Mouse (Mus musculus) ovary, postnatal 14 days (tissue): ENCODE measurements at regions not wholly inside any gene's neighbourhood (a gene's known extent, or its start where the extent isn't known, plus 50 kb on each side); places are given as distances from the start of the nearest gene placed in this dataset.
"Not testable (repeated sequence)": the region's sequence is repeated elsewhere in the genome, so short reads cannot be mapped to it uniquely, and the experiment has no call there.

Source experiments
- DNase-seq: peaks from one replicate; pipeline ENCODE4 v3.0.0; 2022; ENCODE audit warnings: low spot score

DNA sequence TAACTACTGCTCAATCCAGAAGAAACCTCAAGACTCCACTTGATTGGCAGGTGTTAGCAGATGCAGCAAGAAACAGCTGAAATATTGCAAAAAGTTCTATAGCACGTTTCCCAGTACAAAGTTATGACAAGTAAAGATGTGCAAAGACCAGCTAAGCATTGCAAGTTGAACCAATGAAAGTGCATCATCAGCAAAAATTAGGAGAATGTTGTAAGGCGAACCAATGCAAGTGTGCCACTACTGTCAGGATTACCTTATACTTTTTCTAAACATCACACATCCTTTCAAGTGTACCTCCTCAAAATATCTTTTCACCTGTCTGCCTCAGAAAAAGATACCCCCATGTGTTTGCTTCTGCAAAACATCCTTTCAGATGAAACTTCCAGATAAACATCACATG is 244.7 kb downstream of the Slco6d1 start:
- no peak for DNase-seq

DNA sequence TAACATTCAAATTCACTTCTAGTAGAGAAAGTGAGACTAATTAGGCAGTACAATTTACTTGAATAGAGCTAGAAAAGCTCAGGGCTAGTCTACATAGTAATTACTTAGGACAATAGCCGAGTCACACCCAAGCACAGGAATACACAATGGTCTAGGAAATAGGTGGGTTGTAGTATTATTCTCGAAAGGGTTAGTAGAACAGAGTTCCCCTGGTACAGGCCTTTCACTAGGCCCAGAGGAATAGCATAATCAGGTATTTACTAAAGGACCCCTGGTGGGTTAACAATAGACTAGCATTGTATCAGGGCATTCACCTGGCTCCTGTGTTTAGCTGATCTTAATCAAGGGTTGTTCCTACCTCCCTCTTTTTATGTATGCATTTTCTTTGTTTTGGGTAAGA is 246.5 kb downstream of the Slco6d1 start:
- DNase-seq, result not testable (repeated sequence)

DNA sequence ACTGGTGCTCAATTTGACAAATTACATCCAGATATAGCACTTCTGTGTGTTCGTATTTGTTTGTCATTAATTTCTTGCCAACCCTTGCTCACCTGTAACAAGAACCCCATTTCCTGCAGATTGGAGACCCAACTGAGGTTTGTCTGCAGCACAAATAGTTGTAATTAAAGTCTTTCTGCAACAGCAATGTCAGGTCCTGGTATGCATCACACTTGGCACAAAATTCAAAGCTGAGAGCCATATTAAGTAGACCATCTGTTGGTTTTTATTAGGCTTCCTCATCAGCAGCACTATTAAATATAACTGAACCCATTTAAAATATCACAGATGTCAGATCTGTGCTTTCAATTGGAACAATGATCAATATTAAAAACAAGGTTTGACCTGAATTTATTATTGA is 247.0 kb downstream of the Slco6d1 start:
- no peak for DNase-seq

DNA sequence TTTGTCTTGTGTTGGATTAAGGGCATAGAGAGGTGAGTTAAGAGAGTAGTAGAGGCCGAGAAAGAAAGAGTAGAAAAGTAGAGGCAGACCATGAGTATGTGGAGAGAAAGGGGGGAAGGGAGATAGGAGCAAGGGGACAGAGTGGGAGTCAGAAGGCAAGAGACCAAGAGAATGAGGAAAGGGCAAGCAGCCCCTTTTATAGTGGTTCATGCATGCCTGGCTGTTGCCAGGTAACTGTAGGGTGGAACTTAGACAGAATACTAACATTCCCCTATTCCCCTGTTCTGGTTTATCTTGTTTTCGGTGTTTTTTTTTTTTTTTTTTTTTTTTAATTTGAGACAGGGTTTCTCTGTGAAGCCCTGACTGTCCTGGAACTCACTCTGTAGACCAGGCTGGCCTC is 247.7 kb downstream of the Slco6d1 start:
- no peak for DNase-seq

DNA sequence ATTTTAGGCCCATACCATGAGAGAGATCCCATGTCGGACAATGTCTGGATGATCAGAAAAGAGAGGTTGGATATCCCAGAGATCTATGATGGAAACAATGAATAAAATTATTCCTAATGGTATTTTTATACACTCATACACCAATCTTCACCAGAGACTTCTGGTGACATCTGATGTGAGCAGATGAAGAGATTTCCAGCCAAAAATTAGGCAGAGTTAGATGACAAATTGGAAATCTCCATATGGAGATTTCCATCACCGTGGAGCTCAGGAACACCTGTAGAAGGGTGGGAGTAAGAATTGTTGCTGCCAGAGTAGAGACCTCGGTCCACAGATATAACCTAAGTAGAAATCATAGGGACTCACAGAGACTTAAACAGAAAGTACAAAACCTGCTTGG is 257.8 kb downstream of the Slco6d1 start:
- DNase-seq, result no peak

DNA sequence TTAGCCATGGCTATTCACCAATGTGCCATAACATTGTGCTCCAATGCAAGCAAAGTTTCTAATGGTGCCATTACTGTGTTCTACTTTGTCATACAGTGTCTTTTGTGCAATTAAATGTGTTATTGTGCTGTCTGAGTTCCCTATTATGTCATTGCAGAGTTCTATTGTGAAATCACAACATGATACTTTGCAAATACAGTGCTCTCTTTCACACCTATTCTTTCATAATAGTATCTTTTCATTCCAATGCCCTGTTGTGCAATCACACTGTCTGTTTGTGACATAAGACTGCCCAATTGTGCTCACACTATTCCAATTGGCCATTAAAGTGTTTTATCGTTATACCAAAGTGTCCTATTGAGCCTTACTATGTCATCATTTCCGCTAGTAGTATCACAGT is 292.9 kb downstream of the Slco6d1 start:
- DNase-seq, result no peak

DNA sequence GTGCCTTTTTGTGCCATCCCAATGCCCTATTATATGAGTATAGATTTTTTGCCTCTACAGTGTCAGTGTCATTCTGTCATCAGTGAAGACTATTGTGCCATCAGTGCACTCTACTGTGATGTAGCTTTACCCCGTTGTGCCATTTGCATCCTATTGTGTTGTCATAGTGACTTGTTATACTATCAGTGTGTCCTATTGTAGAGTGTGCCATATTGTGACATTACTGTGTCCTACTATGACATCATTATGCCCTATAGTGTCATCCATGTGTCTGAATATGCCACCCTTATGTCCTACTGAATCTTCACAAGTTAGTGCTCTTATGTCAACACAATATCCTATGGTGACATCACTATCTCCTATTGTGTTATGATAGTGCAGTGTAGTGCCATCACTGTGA is 293.4 kb downstream of the Slco6d1 start:
- DNase-seq, result no peak

DNA sequence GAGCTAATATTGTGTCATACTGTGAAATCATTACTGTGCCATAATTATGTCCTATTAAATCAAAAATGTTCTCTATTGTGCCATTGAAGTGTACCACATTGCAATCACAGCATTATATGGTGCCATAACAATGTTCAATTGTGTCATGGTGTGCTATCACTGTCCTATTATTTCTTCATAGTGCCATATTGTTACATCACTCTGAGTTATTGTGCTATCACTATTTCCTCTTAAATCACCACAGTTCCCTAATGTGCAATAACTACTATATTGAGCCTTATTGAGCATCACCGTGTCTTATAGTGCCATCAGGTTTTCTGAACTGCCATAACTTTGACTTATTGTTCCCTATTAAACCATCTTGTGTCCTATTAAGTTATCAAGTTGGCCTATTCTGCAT is 299.7 kb downstream of the Slco6d1 start:
- DNase-seq, result no peak

DNA sequence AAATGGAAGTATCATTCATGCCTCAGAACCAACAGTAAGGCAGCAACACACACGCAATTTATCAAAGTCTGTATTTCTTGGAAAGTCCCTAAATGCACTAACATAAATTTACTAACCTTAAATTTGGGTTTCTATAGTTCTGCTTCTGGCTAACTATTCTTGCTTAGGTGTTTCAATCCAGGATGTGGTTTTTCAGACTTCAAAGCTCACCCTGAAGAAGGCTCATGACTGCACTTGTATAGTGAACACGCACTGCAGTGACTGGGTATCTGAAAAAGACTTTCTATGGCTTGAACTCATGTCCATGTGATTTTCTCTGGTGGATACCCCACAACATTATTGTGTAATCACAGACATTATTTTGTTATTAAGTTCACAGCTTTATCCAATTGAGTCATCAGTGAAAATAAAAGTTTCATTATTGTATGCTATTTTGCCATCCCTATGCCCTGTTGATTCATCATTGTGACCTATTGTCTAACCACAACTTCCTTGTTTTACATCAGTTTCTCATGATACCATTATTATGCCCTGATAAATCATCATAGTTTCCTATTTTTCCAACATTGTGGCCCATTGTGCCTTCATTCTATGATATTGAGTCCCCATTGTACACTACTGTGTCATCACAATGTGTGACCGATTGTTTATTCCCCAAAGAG is 306.6 kb downstream of the Slco6d1 start:
- DNase-seq, result no peak

DNA sequence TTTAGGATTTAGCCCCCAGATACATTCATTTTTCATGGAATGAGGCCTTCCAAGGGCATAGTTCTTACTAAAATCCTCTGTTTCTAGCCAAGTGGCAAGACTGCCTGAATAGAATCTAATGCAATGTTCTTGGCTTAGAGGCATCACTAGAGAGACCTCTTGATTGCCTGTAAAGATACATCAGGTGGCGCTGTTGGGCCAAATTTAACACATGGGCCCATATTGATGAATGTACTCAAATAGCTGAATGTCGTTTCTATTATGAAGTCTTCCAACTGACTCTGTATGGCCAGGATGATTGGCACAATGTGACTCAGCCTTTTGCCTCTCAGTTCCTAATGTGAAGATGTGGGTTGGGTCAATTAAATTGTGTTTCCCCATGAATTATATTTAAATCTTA is 328.0 kb downstream of the Slco6d1 start:
- peak; percentile 8 for DNase-seq

DNA sequence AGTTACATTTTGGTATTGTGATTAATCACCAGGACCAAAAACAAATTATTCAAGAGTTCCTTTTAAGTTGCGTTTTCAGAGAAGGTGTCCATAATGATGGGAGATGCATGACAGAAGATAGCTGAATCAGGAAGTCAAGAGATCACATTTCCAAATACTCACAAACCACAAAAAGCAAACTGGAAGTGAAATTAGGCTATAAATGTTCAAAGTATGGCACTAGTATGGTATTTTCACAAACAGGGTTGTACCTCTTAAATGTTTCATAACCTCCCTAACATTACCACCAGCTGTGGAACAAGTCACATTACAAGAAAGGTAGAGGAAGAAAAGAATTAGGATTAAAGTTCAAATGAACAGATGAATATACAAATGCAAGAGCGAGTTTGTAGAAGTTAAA is 367.6 kb downstream of the Slco6d1 start:
- DNase-seq, result no peak

DNA sequence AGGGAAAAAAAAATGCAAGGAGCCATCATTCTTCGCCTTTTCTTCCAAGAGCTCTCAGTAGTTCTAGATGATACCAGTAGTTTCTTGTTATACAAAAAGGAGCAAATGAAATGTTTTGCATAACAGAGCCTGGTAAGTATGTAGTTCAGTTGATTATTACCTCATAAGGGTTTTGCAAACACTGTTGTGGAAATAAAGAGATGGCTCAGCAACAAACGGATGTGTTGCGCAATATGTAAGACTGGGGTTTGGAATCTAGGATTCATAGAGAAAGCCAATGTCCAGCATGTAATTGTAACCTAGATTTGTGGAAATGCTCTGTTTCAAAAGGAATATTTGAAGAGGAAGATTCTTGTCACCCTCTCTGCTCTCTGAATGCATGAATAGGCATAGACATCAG is 372.4 kb downstream of the Slco6d1 start:
- DNase-seq, result no peak

DNA sequence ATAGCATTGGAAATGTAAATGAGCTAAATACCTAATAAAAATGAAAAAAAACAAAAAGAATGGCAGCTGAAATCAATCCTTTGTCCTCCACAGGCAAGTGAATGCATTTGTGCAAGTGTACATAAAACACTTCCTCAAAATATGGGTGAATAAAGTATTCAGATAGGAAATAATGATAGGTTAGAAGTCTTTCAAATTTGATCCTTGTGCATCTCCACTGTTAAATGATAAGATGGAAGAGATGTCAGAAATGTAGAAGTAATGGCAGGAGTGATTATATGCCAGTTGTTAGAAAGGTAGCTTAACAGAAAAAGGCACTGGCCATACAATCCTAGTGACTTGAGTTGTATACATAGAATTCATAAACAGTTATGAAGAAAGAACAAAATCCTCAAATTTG is 391.6 kb downstream of the Slco6d1 start:
- DNase-seq, result no peak

DNA sequence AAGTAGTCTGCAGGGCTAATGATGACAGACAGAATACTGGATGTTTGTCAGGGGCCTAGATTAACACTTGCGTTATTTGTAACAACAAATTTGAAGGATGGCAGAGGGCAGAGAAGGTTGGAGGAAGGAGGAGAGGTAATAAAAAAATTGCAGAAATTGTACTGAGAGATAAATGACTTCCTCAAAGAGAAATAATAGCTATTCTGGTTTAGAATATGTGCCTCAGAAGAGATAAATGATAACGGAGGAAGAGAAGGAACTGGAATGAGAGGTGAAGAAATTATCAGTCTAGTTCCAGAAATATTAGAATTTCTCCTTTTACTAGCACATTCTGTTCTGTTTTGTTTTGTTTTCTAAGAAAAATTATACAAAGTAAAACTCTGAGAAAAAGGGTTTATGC is 393.1 kb downstream of the Slco6d1 start:
- DNase-seq, result no peak

DNA sequence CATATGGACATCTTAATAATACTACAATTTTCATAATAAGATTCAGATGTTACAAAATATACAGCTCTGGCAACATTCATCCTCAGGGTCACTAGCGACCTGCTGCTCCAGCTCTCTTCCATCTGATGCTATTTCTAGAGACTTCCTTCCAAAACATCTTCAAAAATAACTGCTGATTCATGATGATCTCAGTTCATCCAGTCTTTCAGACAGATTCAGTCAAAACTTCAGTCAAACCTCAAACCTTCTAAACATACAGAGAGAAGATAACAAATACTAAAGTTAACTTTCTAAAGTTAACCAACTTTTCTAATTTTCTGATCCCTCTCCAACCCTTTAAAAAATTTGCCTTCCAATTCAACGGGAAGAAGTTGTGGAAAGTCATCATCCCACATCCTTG is 397.2 kb downstream of the Slco6d1 start:
- DNase-seq, result no peak

DNA sequence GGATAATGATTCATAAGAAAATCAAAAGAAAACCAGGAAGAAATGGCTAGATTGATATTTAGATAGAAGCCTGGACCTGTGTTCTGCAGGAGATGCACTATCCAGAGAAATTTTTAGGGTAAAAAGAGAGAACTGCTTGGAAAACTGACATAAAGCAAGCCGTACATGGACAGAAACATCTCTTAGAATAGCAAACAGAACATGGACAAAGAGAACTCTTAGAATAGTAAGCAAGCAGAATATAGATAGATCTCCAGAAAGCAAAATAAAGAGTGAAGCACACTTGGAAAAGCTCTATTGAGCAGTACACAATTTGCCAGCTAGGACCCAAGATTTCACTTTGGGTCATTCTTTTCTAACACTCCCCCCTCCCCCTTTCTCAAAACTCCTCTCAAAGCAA is 439.3 kb downstream of the Slco6d1 start:
- no peak for DNase-seq

DNA sequence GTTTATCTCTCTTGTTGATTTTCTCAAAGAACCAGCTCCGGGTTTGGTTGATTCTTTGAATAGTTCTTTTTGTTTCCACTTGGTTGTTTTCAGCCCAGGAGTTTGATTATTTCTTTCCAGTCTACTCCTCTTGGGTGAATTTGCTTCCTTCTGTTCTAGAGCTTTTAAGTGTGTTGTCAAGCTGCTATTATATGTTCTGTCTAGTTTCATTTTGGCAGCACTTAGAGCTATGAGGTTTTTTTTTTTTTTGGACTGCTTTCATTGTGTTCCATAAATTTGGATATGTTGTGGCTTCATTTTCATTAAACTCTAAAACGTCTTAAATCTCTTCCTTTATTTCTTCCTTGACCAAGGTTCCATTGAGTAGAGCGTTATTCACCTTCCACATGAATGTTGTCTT is 485.3 kb downstream of the Slco6d1 start:
- DNase-seq, result no peak

DNA sequence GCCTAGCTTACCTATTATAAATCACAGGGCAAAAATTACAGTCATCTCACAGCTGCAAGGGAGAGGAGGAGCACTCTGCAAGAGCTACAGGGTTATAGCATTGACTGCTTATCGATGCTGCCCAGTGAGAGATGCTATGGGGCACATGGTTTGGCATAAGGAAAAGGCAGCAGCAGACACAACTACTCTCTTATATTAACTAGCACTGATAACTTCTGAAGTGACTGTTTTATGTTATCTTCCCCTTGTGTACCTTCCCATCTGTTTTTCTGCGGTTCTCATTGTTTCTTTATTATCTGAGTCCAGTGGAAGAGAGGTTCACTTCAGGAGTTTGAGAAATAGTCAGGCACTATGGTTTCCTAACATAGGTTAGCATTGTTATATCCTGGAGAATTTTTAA is 502.1 kb downstream of the Slco6d1 start:
- DNase-seq, result no peak

DNA sequence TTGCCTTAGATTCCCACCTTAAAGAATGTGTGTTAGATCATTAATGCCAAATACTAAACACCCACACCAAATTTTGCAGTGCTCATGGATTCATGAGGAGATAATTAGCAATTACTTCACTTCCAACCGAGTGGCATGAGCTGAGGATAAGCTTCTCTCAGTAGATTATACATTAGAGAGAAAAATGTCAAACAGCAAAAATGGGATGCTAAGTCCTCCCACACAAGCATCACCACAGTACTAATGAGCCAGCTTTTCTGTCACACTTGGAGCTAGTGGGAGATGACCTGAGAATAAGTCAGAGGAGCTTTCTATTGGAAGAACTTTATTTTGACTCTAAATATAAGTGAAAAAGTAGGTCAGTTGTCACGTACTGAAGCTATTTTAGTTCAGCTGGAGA is 504.0 kb downstream of the Slco6d1 start:
- DNase-seq, result no peak

DNA sequence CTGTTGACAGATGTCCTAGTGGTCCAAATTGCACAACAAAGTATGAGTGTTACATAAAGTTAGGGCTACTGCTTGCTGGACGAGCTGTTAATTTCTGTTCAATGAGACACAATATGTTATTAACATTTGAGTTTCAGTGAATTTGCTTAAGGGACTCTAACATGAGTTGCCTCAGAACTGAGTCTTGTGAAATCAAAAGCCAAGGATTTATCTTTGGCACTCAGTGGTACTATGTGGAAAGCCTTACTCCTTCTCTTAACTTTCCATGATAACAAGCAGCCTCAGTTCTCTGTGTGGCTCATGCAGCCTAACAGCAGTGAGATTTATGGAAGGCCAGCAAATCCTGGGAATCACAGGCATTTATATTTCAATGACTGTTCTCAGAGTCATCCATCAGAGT is 510.0 kb downstream of the Slco6d1 start:
- no peak for DNase-seq

DNA sequence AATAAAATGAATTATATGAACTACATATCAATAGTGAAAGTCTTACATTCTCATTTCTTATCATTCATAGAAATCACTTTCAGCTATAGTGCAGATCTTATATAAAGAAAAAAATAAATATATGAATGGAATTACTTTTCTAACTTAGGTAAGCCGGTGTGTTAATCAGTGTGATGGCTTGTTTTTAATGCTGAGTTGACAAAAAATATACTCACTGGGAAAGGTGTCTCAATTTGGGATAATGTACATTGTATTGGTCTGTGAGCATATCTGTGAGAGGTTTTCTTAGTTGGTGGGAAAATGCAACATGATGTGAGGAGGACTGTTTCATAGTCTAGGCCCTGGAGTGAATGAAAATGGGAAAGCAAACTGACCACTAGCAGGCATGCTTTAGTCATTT is 511.3 kb downstream of the Slco6d1 start:
- DNase-seq, result no peak

DNA sequence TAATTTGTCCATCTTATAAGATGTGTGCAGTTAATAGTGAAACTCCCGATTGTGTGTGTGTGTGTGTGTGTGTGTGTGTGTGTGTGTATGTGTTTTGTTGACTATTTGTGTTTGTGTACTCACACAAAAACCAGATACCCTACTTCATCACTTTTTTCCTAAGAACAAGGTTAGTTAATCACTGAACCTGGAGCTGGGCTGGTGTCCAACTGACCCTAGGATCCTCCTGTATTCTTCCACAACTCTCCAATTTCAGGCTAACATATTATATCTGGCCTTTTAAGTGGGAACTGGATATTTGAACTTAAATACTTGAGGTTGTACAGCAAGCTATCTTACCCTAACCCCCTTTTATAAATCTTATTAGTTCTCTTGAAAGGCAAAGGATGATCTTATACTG is 556.8 kb downstream of the Slco6d1 start:
- DNase-seq, result no peak
